Mouse (Mus musculus) ES-E14 (cell line): Measurements from ENCODE around the gene Morn4.

Source experiments
- ZC3H11A ChIP-seq: IDR thresholded peaks from 2 replicates; pipeline ENCODE4 v1.6.1; 2012; ENCODE audit warnings: low read depth, mild to moderate bottlenecking, inconsistent platforms, low read length, borderline replicate concordance
- ZNF384 ChIP-seq: IDR thresholded peaks from 2 replicates; pipeline ENCODE4 v1.6.1; 2012; ENCODE audit warnings: low read depth, low read length, inconsistent platforms

DNA sequence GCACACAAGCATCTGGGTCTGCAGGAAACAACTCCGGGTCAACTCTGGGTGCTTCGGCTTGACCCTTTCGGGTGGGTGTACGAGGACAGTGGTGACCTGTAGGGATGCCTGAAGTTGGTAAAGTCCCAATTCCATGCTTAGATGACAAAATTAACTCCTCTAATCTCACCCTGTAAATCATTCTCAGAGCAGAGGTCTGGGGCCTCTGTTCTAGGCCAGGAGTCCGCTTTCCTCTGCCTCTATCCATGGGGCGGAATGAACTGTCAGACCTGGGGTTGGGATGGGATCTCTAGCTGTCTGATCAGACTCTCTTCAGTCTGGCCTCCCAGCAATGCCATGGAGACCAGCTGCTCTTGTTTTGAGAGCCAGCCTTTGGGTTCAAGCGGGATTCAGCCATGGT lies 24.7 kb downstream of the Morn4 start:
- TF ChIP-seq ZC3H11A (no peak), ZNF384 (no peak)
